Mouse (Mus musculus) E14TG2a.4 (cell line): ENCODE measurements around the gene Nemf.

Source experiments
- CTCF ChIP-seq: conservative IDR thresholded peaks from 2 replicates; pipeline ENCODE4 v1.5.1; 2014; ENCODE audit warnings: low read length
- NANOG ChIP-seq: IDR thresholded peaks from 2 replicates; pipeline ENCODE4 v1.6.1; 2014; ENCODE audit warnings: borderline replicate concordance, low read length, mixed read lengths

DNA sequence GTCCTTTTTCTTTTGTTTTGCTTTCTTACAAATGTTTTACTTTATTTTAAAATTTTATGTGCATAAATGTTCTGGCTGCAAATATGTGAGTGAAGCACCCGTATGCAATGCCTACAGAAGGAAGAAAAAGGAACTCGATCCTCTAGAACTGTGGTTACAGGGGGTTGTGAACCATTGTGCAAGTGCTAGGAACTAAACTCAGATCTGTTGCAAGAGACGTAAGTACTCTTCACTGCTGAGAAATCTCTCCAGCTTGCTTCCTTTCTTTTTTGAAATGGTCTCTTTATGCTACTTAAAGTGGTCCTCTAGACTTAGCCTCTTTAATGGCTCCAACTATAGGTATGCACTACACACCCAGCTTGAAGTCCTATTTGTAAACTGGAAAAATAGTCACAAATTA, 25.8 kb downstream of the Nemf start:
- TF ChIP-seq CTCF (no peak), NANOG (no peak)
